Mouse (Mus musculus) spleen, adult 2 months (tissue): Measurements from ENCODE around the gene Arid4a. TPM values are rescaled to one million over a fixed set of nuclear protein-coding genes. Genes with fewer than 3 reads are reported as not detected.
"Not testable (repeated sequence)": the region's sequence is repeated elsewhere in the genome, so short reads cannot be mapped to it uniquely, and the experiment has no call there.

ENCODE experiments used
- DNase-seq, 2 experiments: peaks; one replicate each; pipeline versions ENCODE4 v3.0.0 to v3.0.0-alpha.2; 2012 to 2021; ENCODE audit warnings: low spot score in 2 of 2, low read depth in 1 of 2
- H3K27ac ChIP-seq: fragments of 200-500 bp; 2 replicates; pipeline ENCODE4 v1.5.1; 2012; ENCODE audit warnings: low read length, inconsistent platforms; ENCODE audit not compliant: insufficient read depth
- H3K27me3 ChIP-seq: fragments of 200-500 bp; 2 replicates; pipeline ENCODE4 v1.6.1; 2012; ENCODE audit warnings: mild to moderate bottlenecking, moderate library complexity, low read length, inconsistent platforms; ENCODE audit not compliant: control insufficient read depth, insufficient read depth
- H3K36me3 ChIP-seq: fragments of 200-500 bp; 2 replicates; pipeline ENCODE4 v1.6.1; 2012; ENCODE audit warnings: mild to moderate bottlenecking, low read length, inconsistent platforms; ENCODE audit not compliant: control insufficient read depth, insufficient read depth
- H3K4me1 ChIP-seq: fragments of 200-500 bp; 2 replicates; pipeline ENCODE4 v1.6.1; 2011; ENCODE audit warnings: inconsistent platforms; ENCODE audit not compliant: control insufficient read depth, insufficient read depth, insufficient read length
- H3K4me3 ChIP-seq: fragments of 200-500 bp; 2 replicates; pipeline ENCODE4 v1.5.1; 2011; ENCODE audit warnings: mild to moderate bottlenecking, inconsistent platforms; ENCODE audit not compliant: insufficient read depth, insufficient read length; ENCODE audit errors: extremely low read depth
- CTCF ChIP-seq: fragments of 200-500 bp; IDR thresholded peaks from 2 replicates; pipeline ENCODE4 v1.5.1; 2011; ENCODE audit warnings: mild to moderate bottlenecking, inconsistent platforms; ENCODE audit not compliant: insufficient read depth, insufficient read length, insufficient replicate concordance; ENCODE audit errors: extremely low read depth
- POLR2A ChIP-seq: fragments of 200-500 bp; IDR thresholded peaks from 2 replicates; pipeline ENCODE4 v1.6.1; 2011; ENCODE audit warnings: low read depth, low read length, inconsistent platforms
- WGBS: fragments of 180-500 bp; shearing (Covaris S2); methylation state at CpG from one replicate; pipeline ENCODE4 v1.1.7; 2018; 5-methylcytosine and 5-hydroxymethylcytosine counted together
- polyA plus RNA-seq: library from polyadenylated mRNA; depleted of rRNA; stranded (reverse); fragments of >200 nt; gene quantifications from 2 replicates; pipeline ENCODE4 v1.2.3, GENCODE M21; 2012

Arid4a gene
- polyA plus RNA-seq, 1 experiment = 4.7 TPM

- H3K4me1 ChIP-seq = no peaks in the 10 kb centered on the region
- 53% methylated on average over 12 of the region's 12 CpGs for WGBS
- no peak overlapping the region for H3K27ac ChIP-seq
- DNase-seq = peak in 1 of 2 experiments; percentile 14
- no peak overlapping the region for H3K4me3 ChIP-seq
- peaks cover 55% of the 10 kb centered on the region for H3K36me3 ChIP-seq
- TF ChIP-seq CTCF (peak; percentile 6; the same call in 1 of the 2 replicates), POLR2A (no peak)
- no peaks in the 10 kb centered on the region for H3K27me3 ChIP-seq
Observed at GRCm38 (mm10) chr12:71073113-71073730, 57.4 kb downstream of the Arid4a start.

GRCm38 (mm10) chr12:71086331-71086730 is 70.5 kb downstream of the Arid4a start:
- no peak overlapping the region for H3K27ac ChIP-seq
- H3K4me1 ChIP-seq = no peaks in the 10 kb centered on the region
- WGBS = 96% methylated on average over 8 of the region's 8 CpGs
- TF ChIP-seq POLR2A (no peak), CTCF (no peak)
- H3K36me3 ChIP-seq = peaks cover 13% of the 10 kb centered on the region
- no peak for DNase-seq
- no peaks in the 10 kb centered on the region for H3K27me3 ChIP-seq
- no peak overlapping the region for H3K4me3 ChIP-seq

- H3K4me3 ChIP-seq, H3K4me1 ChIP-seq, H3K27ac ChIP-seq, DNase-seq, H3K27me3 ChIP-seq, H3K36me3 ChIP-seq: not testable (repeated sequence)
- 89% methylated on average over 4 of the region's 4 CpGs for WGBS
Observed at GRCm38 (mm10) chr12:71104275-71104674, 88.5 kb downstream of the Arid4a start.

GRCm38 (mm10) chr12:71107216-71107771 is 91.5 kb downstream of the Arid4a start:
- 86% methylated on average over 6 of the region's 6 CpGs for WGBS
- Histone ChIP-seq H3K27me3 (no peaks in the 10 kb centered on the region), H3K36me3 (no peaks in the 10 kb centered on the region), H3K4me3 (no peak overlapping the region), H3K4me1 (0 out of 2 replicates have a peak, but pooled peaks cover 4% of the 10 kb centered on the region), H3K27ac (no peak overlapping the region)
- DNase-seq = no peak
- no peak for TF ChIP-seq POLR2A
- no peak for TF ChIP-seq CTCF

GRCm38 (mm10) chr12:71111331-71111730 is 95.5 kb downstream of the Arid4a start, which contains the start of gene Tomm20l:
Gene Tomm20l, plus strand, starts transcription at chr12:71111428.
- no peak within 1 kb of the TSS for H3K27ac ChIP-seq
- 39% methylated on average over 33 of the region's 33 CpGs for WGBS
- DNase-seq = no peak
- no peaks in the 10 kb centered on the region for H3K27me3 ChIP-seq
- no peaks in the 10 kb centered on the region for H3K36me3 ChIP-seq
- H3K4me1 ChIP-seq = peaks cover 12% of the 10 kb centered on the region; the same call in 1 of the 2 replicates
- no peak within 1 kb of the TSS; the same call in 1 of the 2 replicates for H3K4me3 ChIP-seq
- no peak for TF ChIP-seq POLR2A
- no peak for TF ChIP-seq CTCF

- Histone ChIP-seq H3K27me3 (no peaks in the 10 kb centered on the region), H3K4me3 (no peak overlapping the region), H3K27ac (no peak overlapping the region), H3K36me3 (no peaks in the 10 kb centered on the region), H3K4me1 (peaks cover 12% of the 10 kb centered on the region; the same call in 1 of the 2 replicates)
- DNase-seq = no peak
- 68% methylated on average over 10 of the region's 10 CpGs for WGBS
- TF ChIP-seq POLR2A (no peak), CTCF (no peak)
Observed at GRCm38 (mm10) chr12:71113074-71113473, 97.3 kb downstream of the Arid4a start.

GRCm38 (mm10) chr12:71113675-71114288 is 98.0 kb downstream of the Arid4a start:
- no peaks in the 10 kb centered on the region for H3K27me3 ChIP-seq
- H3K27ac ChIP-seq = no peak overlapping the region; the same call in 1 of the 2 replicates
- 3% methylated on average over 12 of the region's 12 CpGs for WGBS
- peak overlapping the region; percentile 3; the same call in 1 of the 2 replicates for H3K4me3 ChIP-seq
- TF ChIP-seq CTCF = no peak
- TF ChIP-seq POLR2A = no peak
- H3K36me3 ChIP-seq = no peaks in the 10 kb centered on the region
- peaks cover 12% of the 10 kb centered on the region; the same call in 1 of the 2 replicates for H3K4me1 ChIP-seq
- peak; percentile 80 to 83 for DNase-seq
